Comparison of ENCODE assay signal across 7 mouse cellular contexts in the genomic region with DNA sequence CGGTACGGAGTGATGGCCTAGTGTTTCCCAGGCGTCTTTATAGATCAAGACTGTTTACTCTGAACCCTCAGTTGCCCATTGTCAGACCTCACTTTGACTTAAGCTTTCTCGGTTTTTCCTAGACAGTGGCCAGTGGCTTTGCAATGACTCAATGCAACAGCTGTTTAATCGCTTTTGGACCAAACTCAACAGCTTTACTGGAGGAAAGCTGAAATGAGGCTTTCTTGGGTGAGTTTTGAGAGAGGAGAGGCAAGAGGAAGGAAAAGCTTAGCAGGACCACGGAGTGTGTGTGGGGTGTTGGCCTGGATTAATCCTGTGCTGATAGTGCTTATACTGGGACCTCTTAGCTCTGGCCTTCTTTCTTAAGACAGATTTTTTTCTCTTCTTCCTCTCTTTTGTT. TPM values are rescaled to one million over a fixed set of nuclear protein-coding genes. Genes with fewer than 3 reads are reported as not detected.
DNase-seq lines count a peak whose midpoint lies in the region; ATAC-seq and TF ChIP-seq lines count a peak whose summit lies in the region.

No protein-coding gene starts in this region.

- no peak overlapping the region for H3K27ac ChIP-seq in lung, postnatal 0 days (ENCODE audit: low read length)
- H3K27ac ChIP-seq in heart, embryonic 14.5 days (replicated peaks in 1 of 2; ENCODE audit: control insufficient read depth in 1 of 2, insufficient read depth in 1 of 2, low read depth in 2 of 2, low read length in 2 of 2), result no peak overlapping the region
- H3K27ac ChIP-seq in liver, embryonic 13.5 days, result no peak overlapping the region

- no peaks in the 10 kb centered on the region for H3K9me3 ChIP-seq in lung, postnatal 0 days (ENCODE audit: low read length)
- 0 out of 2 replicates have a peak, but pooled peaks cover 4% of the 10 kb centered on the region for H3K9me3 ChIP-seq in heart, embryonic 14.5 days (ENCODE audit: control insufficient read depth, low read length)
- H3K9me3 ChIP-seq in liver, embryonic 13.5 days (replicated peaks), result no peaks in the 10 kb centered on the region

- H3K27me3 ChIP-seq in lung, postnatal 0 days (replicated peaks; ENCODE audit: insufficient read depth, low read length), result peaks cover 37% of the 10 kb centered on the region
- H3K27me3 ChIP-seq in heart, embryonic 14.5 days (ENCODE audit: control insufficient read depth, insufficient read depth, low read length), result peaks cover 67% of the 10 kb centered on the region
- peaks cover 68% of the 10 kb centered on the region for H3K27me3 ChIP-seq in liver, embryonic 13.5 days

- TF ChIP-seq EP300 in lung, postnatal 0 days (IDR thresholded peaks at IDR 0.05), result no peak

- ATAC-seq in lung, postnatal 0 days, result no peak
- no peak for ATAC-seq in heart, embryonic 14.5 days (ENCODE audit: insufficient number of reproducible peaks, insufficient read depth, low FRiP score, low read depth)
- ATAC-seq in liver, embryonic 13.5 days (ENCODE audit: low read depth), result no peak

- H3K9ac ChIP-seq in lung, postnatal 0 days (replicated peaks; ENCODE audit: low read depth), result no peak overlapping the region
- H3K9ac ChIP-seq in heart, embryonic 14.5 days (ENCODE audit: low read length), result no peak overlapping the region
- H3K9ac ChIP-seq in liver, embryonic 13.5 days, result no peak overlapping the region

- DNase-seq in lung, postnatal 0 days (ENCODE audit: low spot score), result peak; percentile 18
- no peak for DNase-seq in lung, postnatal 14 days
- no peak for DNase-seq in liver, embryonic 13.5 days
- DNase-seq in c-Kit-positive CD71-positive TER-119-positive erythroid progenitor cells, embryonic 14.5 days (ENCODE audit: low spot score), result no peak
- DNase-seq in adrenal gland, postnatal 14 days, result no peak
- no peak for DNase-seq in layer of hippocampus, adult 9-11 months

- H3K4me3 ChIP-seq in lung, postnatal 0 days (ENCODE audit: low read depth, low read length), result no peak overlapping the region
- peak overlapping the region in 1 of 2 experiments; percentile 46; a peak in 2 of 4 replicates for H3K4me3 ChIP-seq in heart, embryonic 14.5 days (ENCODE audit: control insufficient read depth in 1 of 2, insufficient read depth in 1 of 2, low read depth in 1 of 2, low read length in 2 of 2)
- no peak overlapping the region for H3K4me3 ChIP-seq in liver, embryonic 13.5 days (replicated peaks)

- no peaks in the 10 kb centered on the region for H3K4me1 ChIP-seq in lung, postnatal 0 days (ENCODE audit: insufficient read depth, low read depth, low read length)
- H3K4me1 ChIP-seq in heart, embryonic 14.5 days (ENCODE audit: control insufficient read depth in 2 of 2, insufficient read depth in 2 of 2, low read length in 2 of 2), result peaks cover 6 to 21% of the 10 kb centered on the region in 2 experiments
- 0 out of 2 replicates have a peak, but pooled peaks cover 3% of the 10 kb centered on the region for H3K4me1 ChIP-seq in liver, embryonic 13.5 days (replicated peaks)

- H3K4me2 ChIP-seq in lung, postnatal 0 days (replicated peaks; ENCODE audit: low read depth, low read length), result no peak overlapping the region
- peak overlapping the region; percentile 78 for H3K4me2 ChIP-seq in heart, embryonic 14.5 days (ENCODE audit: low read length)
- H3K4me2 ChIP-seq in liver, embryonic 13.5 days, result peak overlapping the region; percentile 57; the same call in 1 of the 2 replicates

- no peaks in the 10 kb centered on the region for H3K36me3 ChIP-seq in lung, postnatal 0 days (ENCODE audit: insufficient read depth, low read length)
- no peaks in the 10 kb centered on the region for H3K36me3 ChIP-seq in heart, embryonic 14.5 days (ENCODE audit: control insufficient read depth, insufficient read depth, low read length)
- H3K36me3 ChIP-seq in liver, embryonic 13.5 days, result no peaks in the 10 kb centered on the region

- WGBS in lung, postnatal 0 days, result 15% methylated on average over 6 of the region's 6 CpGs
- WGBS in heart, embryonic 14.5 days, result 30% methylated on average over 6 of the region's 6 CpGs
- WGBS in liver, embryonic 13.5 days (ENCODE audit: insufficient replicate concordance), result 17% methylated on average over 6 of the region's 6 CpGs

- no peak for TF ChIP-seq CTCF in lung, postnatal 0 days (IDR thresholded peaks at IDR 0.05)

RNA-seq across cellular contexts. Expression of a gene that starts 36.3 kb away (rescaled TPM):
- polyA plus RNA-seq in lung, postnatal 0 days (2015; fragmentation: Nextera tagmentation; extraction: Ambion mirVana), result 0.05 TPM in 2 replicates
- polyA plus RNA-seq in heart, embryonic 14.5 days (2014; fragmentation: Nextera tagmentation; extraction: Ambion mirVana), result not detected in 2 replicates
- not detected in 2 replicates for polyA plus RNA-seq in liver, embryonic 13.5 days (2015; fragmentation: Nextera tagmentation; extraction: Ambion mirVana)
- total RNA-seq in adrenal gland, postnatal 14 days (2021), result 0.75 and 0.82 TPM in 2 replicates
